Comparison of ENCODE assay signal across 17 mouse cellular contexts in the genomic region with DNA sequence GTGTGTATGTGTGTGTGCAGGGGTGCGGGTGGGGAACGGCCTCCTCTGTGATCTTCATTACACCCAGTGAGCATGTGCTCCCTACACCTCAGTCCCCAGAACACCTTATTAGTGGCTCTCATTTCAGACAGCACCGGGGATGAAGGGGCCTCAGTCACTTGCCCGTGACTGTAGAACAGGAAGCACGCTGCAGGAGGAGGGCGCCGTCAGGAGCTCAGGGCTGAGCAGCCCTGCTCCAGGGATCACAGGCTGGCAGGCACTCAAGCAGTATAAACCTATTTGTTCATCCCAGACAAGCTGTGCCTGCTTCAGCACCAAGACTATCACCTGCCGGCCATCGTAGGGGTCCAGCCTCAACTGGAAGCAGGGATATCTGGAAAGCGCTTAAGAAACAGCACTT. TPM values are rescaled to one million over a fixed set of nuclear protein-coding genes. Genes with fewer than 3 reads are reported as not detected.
"Had no signal": no experiment of that assay in that cellular context is flagged by ENCODE, and none has a peak within 500 bp of the region (broad histone marks: within the 10 kb centered on the region; RNA-seq: fewer than 3 reads in every experiment).

No protein-coding gene starts in this region.

- H3K27ac ChIP-seq: lung, embryonic 15.5 days; macrophage; midbrain, embryonic 13.5 days; midbrain, embryonic 15.5 days; neural tube, embryonic 12.5 days; stomach, embryonic 15.5 days; stomach, postnatal 0 days had no signal

- H3K4me1 ChIP-seq: lung, embryonic 15.5 days; midbrain, embryonic 15.5 days; neural tube, embryonic 12.5 days had no signal

- H3K9ac ChIP-seq: lung, embryonic 15.5 days; midbrain, embryonic 13.5 days; midbrain, embryonic 15.5 days; neural tube, embryonic 12.5 days; stomach, embryonic 15.5 days had no signal

- DNase-seq: lung, adult 2 months; lung, postnatal 14 days; lung, postnatal 36 days; right cerebral cortex, postnatal 14 days; thymus, adult 2 months; thymus, postnatal 25 days; thymus, postnatal 4 days had no signal

- H3K9me3 ChIP-seq: lung, embryonic 15.5 days; megakaryocyte, embryonic 14.5 days; midbrain, embryonic 13.5 days; midbrain, embryonic 15.5 days; neural tube, embryonic 12.5 days; stomach, embryonic 15.5 days had no signal

- H3K4me2 ChIP-seq: lung, embryonic 15.5 days; midbrain, embryonic 11.5 days; midbrain, embryonic 13.5 days; midbrain, embryonic 15.5 days; neural tube, embryonic 12.5 days; stomach, embryonic 15.5 days had no signal

- ATAC-seq: lung, postnatal 0 days; midbrain, embryonic 13.5 days; midbrain, embryonic 15.5 days had no signal

- H3K4me3 ChIP-seq: lung, embryonic 15.5 days; midbrain, embryonic 13.5 days; midbrain, embryonic 15.5 days; neural tube, embryonic 12.5 days; stomach, embryonic 15.5 days had no signal

- H3K27me3 ChIP-seq: lung, embryonic 15.5 days; megakaryocyte, embryonic 14.5 days; midbrain, embryonic 13.5 days; midbrain, embryonic 15.5 days; neural tube, embryonic 12.5 days; stomach, embryonic 15.5 days had no signal

RNA-seq across cellular contexts. Expression of a gene that starts 42.6 kb away (rescaled TPM):
- polyA plus RNA-seq: macrophage had no signal
